Mouse (Mus musculus) neural tube, embryonic 11.5 days (tissue): ENCODE data around the gene 4430402I18Rik. TPM values are rescaled to one million over a fixed set of nuclear protein-coding genes. Genes with fewer than 3 reads are reported as not detected.

Experiments used
- ATAC-seq: fragments of 200-750 bp; cut with Nextera tagmentation; 2 replicates; pipeline ENCODE4 v1.8.0; 2017; ENCODE audit warnings: moderate number of reproducible peaks, mild to moderate bottlenecking, moderate TSS enrichment, moderate library complexity; ENCODE audit not compliant: insufficient read depth, low FRiP score, low TSS enrichment
- DNase-seq: peaks from one replicate; pipeline ENCODE4 v3.0.0-alpha.2; 2015; ENCODE audit warnings: low spot score
- H3K27ac ChIP-seq: fragments of 300-500 bp; sonication (generic); 2 replicates; pipeline ENCODE4 v1.5.1; 2014; ENCODE audit warnings: low read depth, mild to moderate bottlenecking, low read length
- H3K27me3 ChIP-seq: fragments of 300-500 bp; sonication (generic); 2 replicates; pipeline ENCODE4 v1.6.1; 2014; ENCODE audit warnings: mild to moderate bottlenecking, low read length, mixed read lengths; ENCODE audit not compliant: control insufficient read depth, insufficient read depth
- H3K36me3 ChIP-seq: fragments of 300-500 bp; sonication (generic); 2 replicates; pipeline ENCODE4 v1.6.1; 2014; ENCODE audit warnings: mild to moderate bottlenecking, low read length, moderate library complexity, mixed read lengths; ENCODE audit not compliant: control insufficient read depth, insufficient read depth
- H3K4me1 ChIP-seq: fragments of 300-500 bp; sonication (generic); 2 replicates; pipeline ENCODE4 v1.6.1; 2014; ENCODE audit warnings: low read length, mixed read lengths; ENCODE audit not compliant: control insufficient read depth, insufficient read depth
- H3K4me2 ChIP-seq: fragments of 300-500 bp; sonication (generic); 2 replicates; pipeline ENCODE4 v1.6.1; 2014; ENCODE audit warnings: low read depth, mild to moderate bottlenecking, moderate library complexity
- H3K4me3 ChIP-seq: fragments of 300-500 bp; sonication (generic); 2 replicates; pipeline ENCODE4 v1.5.1; 2014; ENCODE audit warnings: low read depth, low read length
- H3K9ac ChIP-seq: fragments of 300-500 bp; sonication (generic); 2 replicates; pipeline ENCODE4 v1.6.1; 2014; ENCODE audit warnings: mild to moderate bottlenecking, low read length
- H3K9me3 ChIP-seq: fragments of 300-500 bp; sonication (generic); 2 replicates; pipeline ENCODE4 v1.6.1; 2016; ENCODE audit warnings: low read length; ENCODE audit not compliant: control insufficient read depth
- WGBS: fragments of 180-500 bp; shearing (Covaris S2); extraction: QIAGEN DNeasy Blood & Tissue Kit; methylation state at CpG from one replicate; pipeline ENCODE4 v1.1.7; 2014; 5-methylcytosine and 5-hydroxymethylcytosine counted together
- polyA plus RNA-seq: library from polyadenylated mRNA; unstranded; fragments of >200 nt; fragmentation: Nextera tagmentation; extraction: Ambion mirVana; gene quantifications from 2 replicates; pipeline ENCODE4 v1.2.1, GENCODE M21; 2014

4430402I18Rik gene
- polyA plus RNA-seq, 1 experiment from 2014 or later = 0.60 TPM

DNA sequence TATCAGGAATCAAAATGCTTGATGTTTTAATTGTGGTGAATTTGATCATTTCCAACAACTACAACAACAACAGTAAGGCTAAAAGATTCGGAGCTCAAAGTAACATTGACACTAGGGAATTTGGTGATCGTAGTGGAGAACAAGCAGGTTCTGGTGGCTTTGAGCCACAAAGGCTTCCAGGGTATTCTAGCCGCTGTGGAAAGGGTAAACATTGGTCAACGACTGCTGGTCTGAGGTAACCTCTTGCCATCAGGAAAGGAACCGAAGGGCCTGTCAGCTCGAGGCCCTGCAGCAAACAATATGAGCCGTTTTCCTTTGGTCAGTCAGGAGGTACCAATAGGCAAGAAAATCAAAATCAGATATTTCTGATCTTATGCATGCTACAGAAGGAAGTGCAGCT is 15.0 kb upstream of the 4430402I18Rik start:
- Histone ChIP-seq H3K9ac (no peak overlapping the region), H3K27ac (no peak overlapping the region), H3K4me2 (no peak overlapping the region), H3K27me3 (no peaks in the 10 kb centered on the region), H3K9me3 (no peaks in the 10 kb centered on the region), H3K4me3 (no peak overlapping the region), H3K4me1 (no peaks in the 10 kb centered on the region), H3K36me3 (no peaks in the 10 kb centered on the region)
- 83% methylated on average over 7 of the region's 7 CpGs for WGBS
- no peak for DNase-seq
- no peak for ATAC-seq

DNA sequence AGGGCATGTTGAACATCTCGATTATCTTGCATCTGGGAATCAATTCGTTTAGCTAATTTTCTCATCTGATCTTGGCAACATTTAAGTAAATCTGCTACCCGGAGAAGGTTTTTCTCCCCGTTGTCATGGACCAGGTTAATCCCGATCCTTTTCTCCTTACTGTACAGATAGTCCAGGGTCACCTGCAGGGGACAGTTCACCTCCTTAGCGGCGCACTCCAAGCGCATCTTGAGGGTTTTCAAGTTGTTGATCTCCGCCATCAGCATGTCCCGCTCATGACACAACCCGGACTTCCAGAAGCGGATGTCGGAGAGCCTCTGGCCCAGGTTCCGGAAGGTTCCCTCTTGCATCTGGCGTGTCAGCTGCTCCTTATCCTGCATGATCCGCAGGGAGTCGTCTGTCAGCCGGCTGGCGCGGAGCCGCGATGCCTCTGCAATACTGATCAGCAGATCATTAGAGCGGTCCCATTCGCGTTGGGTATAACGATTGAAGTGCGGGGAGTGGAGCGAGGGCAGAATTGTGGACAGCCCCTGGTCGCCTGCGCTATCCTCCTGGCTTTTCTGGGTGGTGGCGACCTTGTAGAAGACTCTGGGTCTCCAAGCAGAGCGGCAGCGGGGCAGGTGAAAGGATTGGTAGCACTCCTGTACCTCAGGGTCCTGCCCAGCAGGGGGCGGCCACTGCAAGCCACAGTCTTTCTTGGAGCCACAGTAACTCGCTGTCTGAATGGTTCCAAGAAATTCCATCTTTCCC is 7.4 kb upstream of the 4430402I18Rik start:
- peak; percentile 77 for DNase-seq
- Histone ChIP-seq H3K36me3 (no peaks in the 10 kb centered on the region), H3K4me1 (0 out of 2 replicates have a peak, but pooled peaks cover 3% of the 10 kb centered on the region), H3K27me3 (peaks cover 4% of the 10 kb centered on the region; the same call in 1 of the 2 replicates), H3K4me3 (peak overlapping the region; percentile 24), H3K27ac (no peak overlapping the region), H3K4me2 (peak overlapping the region; percentile 41), H3K9ac (peak overlapping the region; percentile 41), H3K9me3 (no peaks in the 10 kb centered on the region)
- ATAC-seq = peak; percentile 71
- 19% methylated on average over 35 of the region's 35 CpGs for WGBS

DNA sequence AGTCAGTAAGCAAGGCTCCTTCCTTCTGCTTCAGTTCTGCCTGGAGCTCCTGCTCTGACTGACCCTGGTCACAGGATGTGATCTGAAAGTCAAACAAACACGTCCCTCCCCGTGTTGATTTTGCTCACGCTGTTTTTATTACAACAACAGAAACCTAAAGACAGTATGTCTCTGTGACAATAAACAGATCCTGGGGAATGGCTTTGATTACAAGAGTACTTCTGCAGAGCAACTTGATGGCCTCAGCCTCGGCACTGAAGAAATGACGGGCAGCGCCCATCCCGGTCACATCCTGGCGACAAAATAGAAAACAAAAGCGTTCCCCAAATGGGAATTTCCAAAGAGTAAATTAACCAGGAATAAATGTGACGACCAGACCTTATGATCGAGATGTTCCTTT is 2.7 kb upstream of the 4430402I18Rik start:
- Histone ChIP-seq H3K4me2 (no peak overlapping the region), H3K4me1 (peaks cover 6% of the 10 kb centered on the region; the same call in 1 of the 2 replicates), H3K9me3 (no peaks in the 10 kb centered on the region), H3K27me3 (peaks cover 4% of the 10 kb centered on the region; the same call in 1 of the 2 replicates), H3K27ac (no peak overlapping the region), H3K9ac (no peak overlapping the region), H3K36me3 (no peaks in the 10 kb centered on the region), H3K4me3 (no peak overlapping the region)
- DNase-seq = no peak
- no peak for ATAC-seq
- WGBS = 53% methylated on average over 11 of the region's 11 CpGs

DNA sequence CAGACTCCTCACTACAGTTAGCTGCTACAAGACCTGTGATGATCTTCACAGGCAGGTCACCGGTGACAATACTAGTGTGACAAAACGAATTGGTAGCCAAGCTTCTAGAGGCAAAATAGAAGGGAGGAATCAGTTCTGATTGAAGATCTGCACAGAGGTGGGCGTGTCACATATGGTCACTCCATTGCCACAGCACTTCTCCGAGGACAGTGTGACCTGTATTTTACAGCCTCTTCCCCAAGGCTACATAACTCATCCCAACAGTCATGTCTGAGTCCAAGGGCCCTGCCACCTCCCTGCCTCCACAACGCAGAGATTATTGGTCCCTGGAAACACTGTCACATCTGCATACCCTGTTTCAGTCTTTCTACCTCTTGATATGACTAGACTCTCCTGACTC is 1.6 kb upstream of the 4430402I18Rik start:
- DNase-seq = no peak

DNA sequence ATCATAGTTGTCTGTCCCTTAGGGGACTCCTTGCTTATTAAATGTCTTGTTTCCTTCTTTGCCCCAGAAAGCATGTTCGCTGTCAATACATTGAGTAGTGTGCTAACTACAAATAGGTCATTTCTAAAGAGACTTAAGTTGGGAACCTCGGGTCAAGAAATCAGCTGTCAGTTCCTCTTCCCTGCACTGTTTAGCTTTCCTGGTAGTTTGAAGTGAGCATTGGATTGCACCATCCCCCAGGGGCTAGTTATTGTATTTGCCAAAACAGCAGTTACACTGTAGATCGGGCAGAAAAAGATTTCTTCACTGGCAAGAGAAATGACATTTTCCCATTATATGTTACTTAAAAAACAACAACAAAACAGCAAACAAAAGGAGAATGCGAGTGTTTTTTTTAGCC is 578 bp upstream of the 4430402I18Rik start:
- H3K36me3 ChIP-seq = no peaks in the 10 kb centered on the region
- H3K9ac ChIP-seq = no peak overlapping the region
- H3K4me2 ChIP-seq = no peak overlapping the region
- WGBS = 77% methylated on average over 4 of the region's 4 CpGs
- H3K27me3 ChIP-seq = no peaks in the 10 kb centered on the region
- H3K27ac ChIP-seq = no peak overlapping the region
- no peaks in the 10 kb centered on the region for H3K9me3 ChIP-seq
- H3K4me1 ChIP-seq = peaks cover 8% of the 10 kb centered on the region
- H3K4me3 ChIP-seq = no peak overlapping the region
- DNase-seq (no peak), ATAC-seq (no peak)

More for the DNA sequence above, 1.6 kb upstream of the 4430402I18Rik start:
- no peaks in the 10 kb centered on the region for H3K9me3 ChIP-seq
- H3K4me3 ChIP-seq = no peak overlapping the region
- 63% methylated on average over 5 of the region's 5 CpGs for WGBS
- no peak overlapping the region for H3K4me2 ChIP-seq
- no peak overlapping the region for H3K27ac ChIP-seq
- no peak overlapping the region for H3K9ac ChIP-seq
- H3K36me3 ChIP-seq = no peaks in the 10 kb centered on the region
- no peaks in the 10 kb centered on the region for H3K27me3 ChIP-seq
- peaks cover 8% of the 10 kb centered on the region for H3K4me1 ChIP-seq
- ATAC-seq = no peak

DNA sequence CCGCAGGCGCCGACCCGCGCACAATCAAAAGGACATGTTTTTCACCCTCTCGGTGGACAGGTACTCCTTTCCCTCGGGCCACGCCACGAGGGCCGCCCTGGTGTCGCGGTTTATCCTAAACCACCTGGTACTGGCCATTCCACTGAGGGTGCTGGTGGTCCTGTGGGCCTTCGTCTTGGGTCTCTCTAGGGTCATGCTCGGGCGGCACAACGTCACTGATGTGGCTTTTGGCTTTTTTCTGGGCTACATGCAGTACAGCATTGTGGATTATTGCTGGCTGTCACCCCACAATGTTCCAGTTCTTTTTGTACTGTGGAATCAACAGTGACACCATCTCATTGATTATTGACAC is 3.1 kb downstream of the 4430402I18Rik start:
- H3K36me3 ChIP-seq = no peaks in the 10 kb centered on the region
- H3K27me3 ChIP-seq = no peaks in the 10 kb centered on the region
- H3K4me2 ChIP-seq = peak overlapping the region; percentile 80
- peaks cover 8% of the 10 kb centered on the region for H3K4me1 ChIP-seq
- H3K4me3 ChIP-seq = peak overlapping the region; percentile 60
- H3K27ac ChIP-seq = no peak overlapping the region
- WGBS = 3% methylated on average over 16 of the region's 16 CpGs
- DNase-seq (no peak), ATAC-seq (peak; percentile 55)
- H3K9me3 ChIP-seq = no peaks in the 10 kb centered on the region
- H3K9ac ChIP-seq = peak overlapping the region; percentile 64

DNA sequence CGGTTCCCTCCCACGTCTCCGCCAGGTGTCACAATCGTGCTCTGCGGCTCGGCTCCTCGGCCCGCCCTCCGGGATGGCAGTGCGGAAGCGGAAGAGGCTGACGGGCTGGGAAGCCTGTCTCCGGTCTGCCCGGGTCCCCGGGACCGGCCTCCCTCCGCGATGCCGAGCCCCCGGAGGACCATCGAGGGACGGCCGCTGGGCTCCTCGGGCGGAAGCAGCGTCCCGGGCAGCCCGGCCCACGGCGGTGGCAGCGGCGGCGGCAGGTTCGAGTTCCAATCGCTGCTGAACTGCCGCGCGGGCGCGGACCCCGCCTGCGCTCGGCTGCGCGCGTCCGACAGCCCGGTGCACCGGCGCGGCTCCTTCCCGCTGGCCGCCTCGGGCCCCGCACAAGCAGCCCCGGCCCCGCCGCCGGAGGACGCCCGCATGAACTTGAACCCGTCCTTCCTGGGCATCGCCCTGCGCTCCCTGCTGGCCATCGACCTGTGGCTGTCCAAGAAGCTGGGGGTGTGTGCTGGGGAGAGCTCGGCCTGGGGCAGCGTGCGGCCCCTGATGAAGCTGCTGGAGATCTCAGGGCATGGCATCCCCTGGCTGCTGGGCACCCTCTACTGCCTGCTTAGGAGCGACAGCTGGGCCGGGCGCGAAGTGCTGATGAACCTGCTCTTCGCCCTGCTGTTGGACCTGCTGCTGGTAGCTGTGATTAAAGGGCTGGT is 3.6 kb downstream of the 4430402I18Rik start, which contains the start of gene Plpp6:
Gene Plpp6 (plus strand): TSS at position 112 of the 710 bp plus-strand sequence.
- Histone ChIP-seq H3K4me2 (peak within 1 kb of the TSS; percentile 80), H3K27me3 (no peaks in the 10 kb centered on the region), H3K4me3 (peak within 1 kb of the TSS; percentile 60), H3K9ac (peak within 1 kb of the TSS; percentile 64), H3K9me3 (no peaks in the 10 kb centered on the region), H3K4me1 (peaks cover 8% of the 10 kb centered on the region), H3K27ac (no peak within 1 kb of the TSS), H3K36me3 (no peaks in the 10 kb centered on the region)
- ATAC-seq (peak; percentile 83), DNase-seq (peak; percentile 79)
- WGBS = under 1% methylated on average over 69 of the region's 73 CpGs

DNA sequence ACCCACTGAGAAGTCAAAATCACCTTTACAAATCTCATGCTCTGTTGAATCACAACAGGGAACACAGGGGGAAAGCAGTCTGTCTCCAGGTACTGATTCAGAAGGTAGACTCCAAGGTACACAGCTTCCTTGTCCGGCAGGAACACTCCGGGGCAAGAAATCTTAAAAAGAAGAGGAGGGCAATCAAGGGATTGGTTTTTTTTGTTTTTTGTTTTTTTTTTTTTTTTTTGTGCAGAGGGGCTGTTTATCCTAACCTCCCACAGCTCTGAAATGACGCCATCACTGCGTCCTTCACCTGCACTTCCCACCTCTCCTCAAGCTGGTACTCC is 4.1 kb downstream of the 4430402I18Rik start:
- 8% methylated on average over 4 of the region's 4 CpGs for WGBS
- Histone ChIP-seq H3K36me3 (no peaks in the 10 kb centered on the region), H3K27me3 (no peaks in the 10 kb centered on the region), H3K4me3 (peak overlapping the region; percentile 60), H3K9me3 (no peaks in the 10 kb centered on the region), H3K4me1 (peaks cover 8% of the 10 kb centered on the region), H3K27ac (no peak overlapping the region), H3K4me2 (peak overlapping the region; percentile 80), H3K9ac (peak overlapping the region; percentile 64)
- DNase-seq = no peak
- no peak for ATAC-seq

DNA sequence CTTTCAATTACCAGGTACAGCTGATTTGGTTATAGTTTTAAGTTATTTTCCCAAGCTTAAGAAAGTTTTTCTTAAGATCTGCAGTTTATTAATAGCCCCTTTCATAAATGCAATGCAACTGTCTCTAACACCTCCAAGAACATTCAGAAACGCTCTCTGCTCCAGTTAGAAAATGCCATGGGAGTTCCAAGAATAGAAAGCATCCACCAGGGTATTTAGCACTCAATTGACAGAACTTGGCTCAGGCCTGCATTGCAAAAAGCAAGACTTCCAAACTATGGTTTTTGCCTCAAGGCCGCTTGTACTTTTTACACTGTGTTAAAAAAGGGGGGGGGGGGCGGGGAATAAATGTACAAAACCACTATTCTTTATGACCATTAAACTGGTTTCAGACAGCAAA is 4.5 kb downstream of the 4430402I18Rik start:
- Histone ChIP-seq H3K4me1 (peaks cover 8% of the 10 kb centered on the region), H3K4me2 (no peak overlapping the region), H3K9me3 (no peaks in the 10 kb centered on the region), H3K27ac (no peak overlapping the region), H3K4me3 (no peak overlapping the region), H3K36me3 (no peaks in the 10 kb centered on the region), H3K27me3 (no peaks in the 10 kb centered on the region), H3K9ac (no peak overlapping the region)
- 66% methylated on average over 3 of the region's 3 CpGs for WGBS
- ATAC-seq (no peak), DNase-seq (no peak)
